Mouse (Mus musculus) liver, embryonic 11.5 days (tissue): ENCODE data around the gene Cyfip1. TPM values are rescaled to one million over a fixed set of nuclear protein-coding genes. Genes with fewer than 3 reads are reported as not detected.

ENCODE experiments used
- ATAC-seq: fragments of 200-750 bp; cut with Nextera tagmentation; replicated peaks from 2 replicates; pipeline ENCODE4 v1.8.0; 2017; ENCODE audit warnings: moderate number of reproducible peaks, mild to moderate bottlenecking, moderate TSS enrichment, moderate library complexity; ENCODE audit not compliant: low FRiP score
- DNase-seq: peaks from one replicate; pipeline ENCODE4 v3.0.0-alpha.2; 2017; ENCODE audit warnings: low spot score
- H3K27ac ChIP-seq: fragments of 300-500 bp; sonication (generic); 2 replicates; pipeline ENCODE4 v1.5.1; 2014; ENCODE audit warnings: mild to moderate bottlenecking, low read depth, low read length, control low read depth
- H3K27me3 ChIP-seq: fragments of 300-500 bp; sonication (generic); replicated peaks from 2 replicates; pipeline ENCODE4 v1.6.1; 2014; ENCODE audit warnings: low read length, mixed read lengths; ENCODE audit not compliant: control insufficient read depth, insufficient read depth
- H3K36me3 ChIP-seq: fragments of 300-500 bp; sonication (generic); 2 replicates; pipeline ENCODE4 v1.6.1; 2014; ENCODE audit warnings: mild to moderate bottlenecking, low read length, moderate library complexity, mixed read lengths; ENCODE audit not compliant: control insufficient read depth, insufficient read depth
- H3K4me1 ChIP-seq: fragments of 300-500 bp; sonication (generic); replicated peaks from 2 replicates; pipeline ENCODE4 v1.6.1; 2014; ENCODE audit warnings: low read length, mixed read lengths; ENCODE audit not compliant: control insufficient read depth, insufficient read depth
- H3K4me2 ChIP-seq: fragments of 300-500 bp; sonication (generic); 2 replicates; pipeline ENCODE4 v1.6.1; 2014; ENCODE audit warnings: mild to moderate bottlenecking, control low read depth, moderate library complexity
- H3K4me3 ChIP-seq: fragments of 300-500 bp; sonication (generic); 2 replicates; pipeline ENCODE4 v1.5.1; 2014; ENCODE audit warnings: low read depth, low read length, control low read depth
- H3K9ac ChIP-seq: fragments of 300-500 bp; sonication (generic); 2 replicates; pipeline ENCODE4 v1.6.1; 2014; ENCODE audit warnings: low read depth, low read length, control low read depth
- H3K9me3 ChIP-seq: fragments of 300-500 bp; sonication (generic); 2 replicates; pipeline ENCODE4 v1.6.1; 2016; ENCODE audit warnings: low read length, inconsistent platforms, mixed read lengths; ENCODE audit not compliant: control insufficient read depth
- WGBS: fragments of 180-500 bp; shearing (Covaris S2); extraction: QIAGEN DNeasy Blood & Tissue Kit; methylation state at CpG from one replicate; pipeline ENCODE4 v1.1.7; 2014; 5-methylcytosine and 5-hydroxymethylcytosine counted together
- polyA plus RNA-seq: library from polyadenylated mRNA; unstranded; fragments of >200 nt; fragmentation: Nextera tagmentation; extraction: Ambion mirVana; gene quantifications from 2 replicates; pipeline ENCODE4 v1.2.1, GENCODE M21; 2014

Gene Cyfip1
- 47.8 and 56.7 TPM in 2 replicates for polyA plus RNA-seq

DNA sequence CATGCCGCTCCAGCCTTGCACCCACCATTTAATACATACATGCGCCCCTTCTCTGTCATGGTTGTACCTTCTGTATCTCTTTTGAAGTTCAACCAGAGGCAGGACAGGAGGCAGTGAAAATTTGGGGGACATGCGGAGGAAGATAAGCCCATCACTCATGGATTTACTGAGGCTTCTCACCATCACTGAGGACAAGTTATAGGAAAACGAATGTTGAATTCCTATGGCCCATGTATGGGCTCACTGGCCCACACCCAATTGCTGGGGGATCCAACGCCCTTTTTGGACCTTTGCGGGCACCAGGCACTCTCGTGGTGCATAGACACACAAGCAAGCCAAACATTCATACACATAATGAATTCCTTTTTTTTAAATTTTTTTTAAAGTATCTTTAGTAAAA, at the start of gene Cyfip1:
Gene Cyfip1, plus strand, starts transcription at position 301 of the 400 bp plus-strand sequence.
- no peaks in the 10 kb centered on the region for H3K4me1 ChIP-seq
- peak within 1 kb of the TSS; percentile 89 for H3K4me3 ChIP-seq
- WGBS, result 60% methylated on average over 7 of the region's 7 CpGs
- no peaks in the 10 kb centered on the region for H3K9me3 ChIP-seq
- H3K36me3 ChIP-seq, result no peaks in the 10 kb centered on the region
- DNase-seq (no peak), ATAC-seq (no peak)
- H3K9ac ChIP-seq, result peak within 1 kb of the TSS; percentile 94
- no peaks in the 10 kb centered on the region for H3K27me3 ChIP-seq
- H3K27ac ChIP-seq, result peak within 1 kb of the TSS; percentile 85
- peak within 1 kb of the TSS; percentile 86 for H3K4me2 ChIP-seq

DNA sequence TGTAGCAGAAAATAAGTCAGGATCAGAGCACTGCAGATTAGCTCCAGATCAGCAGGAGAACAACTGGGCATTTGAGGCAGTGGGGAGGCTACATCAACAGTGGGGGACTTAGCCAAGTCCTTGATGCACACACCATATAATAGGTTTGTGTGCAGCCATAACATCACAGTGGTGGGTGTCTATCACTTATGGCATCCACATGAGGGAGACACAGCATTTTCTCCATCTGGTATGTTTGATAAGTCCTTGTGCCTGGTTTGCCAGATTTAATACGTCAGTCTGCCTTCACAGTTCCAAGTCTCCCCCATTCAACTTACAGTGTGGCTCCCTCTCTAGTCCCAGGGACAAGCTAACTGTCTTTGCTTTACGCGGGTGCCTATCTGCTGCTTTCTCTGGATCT, 49.3 kb upstream of the Cyfip1 start:
- no peak overlapping the region for H3K9ac ChIP-seq
- H3K36me3 ChIP-seq, result peaks cover 13% of the 10 kb centered on the region
- no peak overlapping the region for H3K4me3 ChIP-seq
- no peaks in the 10 kb centered on the region for H3K9me3 ChIP-seq
- ATAC-seq, result no peak
- 83% methylated on average over 3 of the region's 3 CpGs for WGBS
- no peak for DNase-seq
- no peak overlapping the region for H3K4me2 ChIP-seq
- peaks cover 6% of the 10 kb centered on the region for H3K4me1 ChIP-seq
- H3K27me3 ChIP-seq, result no peaks in the 10 kb centered on the region
- no peak overlapping the region for H3K27ac ChIP-seq

DNA sequence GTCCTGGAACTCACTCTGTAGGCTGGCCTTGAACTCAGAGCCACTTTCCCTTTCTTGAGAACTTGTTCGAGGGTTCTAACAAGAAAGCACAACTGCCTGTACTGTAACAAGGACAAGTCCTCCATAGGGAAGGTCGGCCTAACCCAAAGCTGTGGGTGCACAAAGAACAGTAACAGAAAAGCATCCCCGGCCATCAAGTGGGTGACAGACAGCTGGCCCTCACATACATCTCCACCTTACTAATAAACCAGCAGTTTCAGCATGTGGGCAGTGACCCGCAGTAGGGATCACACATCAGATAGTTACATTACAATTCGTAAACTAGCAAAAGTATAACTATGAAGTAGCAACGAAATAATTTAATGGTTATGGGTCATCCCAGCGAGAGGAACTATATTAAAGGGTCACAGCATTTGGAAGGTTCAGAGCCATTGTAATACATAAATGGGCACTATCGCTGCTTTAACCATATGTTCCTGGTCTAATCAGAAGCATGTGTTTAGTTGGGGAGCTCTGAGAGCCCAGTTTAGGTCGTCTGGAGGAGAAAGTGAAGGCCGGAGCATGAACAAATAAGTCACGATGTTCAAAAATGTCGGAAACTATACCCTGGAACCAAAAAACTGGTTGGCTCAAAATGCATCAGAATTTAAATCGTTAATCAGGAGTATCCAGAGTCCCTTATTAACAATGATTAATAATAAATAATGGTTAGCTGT, 48.2 kb upstream of the Cyfip1 start:
- Histone ChIP-seq H3K9ac (peak overlapping the region; percentile 91), H3K9me3 (no peaks in the 10 kb centered on the region), H3K27ac (no peak overlapping the region), H3K4me2 (peak overlapping the region; percentile 70), H3K36me3 (peaks cover 14% of the 10 kb centered on the region), H3K27me3 (no peaks in the 10 kb centered on the region), H3K4me3 (peak overlapping the region; percentile 88), H3K4me1 (peaks cover 6% of the 10 kb centered on the region)
- no peak for DNase-seq
- WGBS, result 40% methylated on average over 13 of the region's 13 CpGs
- ATAC-seq, result 0 out of 2 replicates have a peak, but pooled peaks have one; percentile 1

DNA sequence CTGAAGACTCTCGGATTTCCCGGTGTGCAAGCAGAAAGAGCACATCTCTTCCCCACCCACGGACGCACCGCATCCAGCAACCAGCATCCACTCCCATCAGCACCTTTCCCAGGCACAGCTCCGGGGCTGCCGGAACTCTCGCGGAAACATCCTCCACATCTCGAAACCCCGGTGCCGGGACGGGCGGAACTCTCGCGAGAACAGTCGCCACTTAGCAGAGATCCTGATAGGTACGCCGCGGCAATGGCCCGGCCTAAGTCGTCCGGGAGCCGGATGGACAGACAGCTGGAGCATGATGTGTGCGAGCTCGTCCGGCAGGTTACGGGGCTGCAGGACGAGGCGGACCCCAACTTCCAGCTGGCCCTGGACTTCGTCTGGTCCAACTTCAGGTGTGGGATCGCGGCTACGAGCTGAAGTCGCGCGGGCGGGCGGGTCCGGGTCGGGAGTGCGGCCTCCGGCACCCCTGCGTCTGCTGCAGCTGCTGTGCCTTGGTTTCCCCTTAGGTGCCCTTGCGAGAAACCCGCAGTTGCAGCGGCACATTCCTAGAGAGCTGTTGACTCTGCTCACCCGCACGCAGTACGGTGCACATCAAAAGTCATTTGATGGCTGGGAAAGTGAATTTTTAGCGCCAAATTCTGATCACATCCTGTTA, 47.5 kb upstream of the Cyfip1 start, which contains the start of gene Tubgcp5:
Gene Tubgcp5, plus strand, starts transcription at position 203 of the 652 bp plus-strand sequence.
- Histone ChIP-seq H3K9ac (peak within 1 kb of the TSS; percentile 91), H3K9me3 (no peaks in the 10 kb centered on the region), H3K36me3 (peaks cover 14% of the 10 kb centered on the region), H3K27me3 (no peaks in the 10 kb centered on the region), H3K4me2 (peak within 1 kb of the TSS; percentile 83), H3K4me3 (peak within 1 kb of the TSS; percentile 88), H3K27ac (peak within 1 kb of the TSS; percentile 58), H3K4me1 (peaks cover 6% of the 10 kb centered on the region)
- peak; percentile 95 for DNase-seq
- peak; percentile 98 for ATAC-seq
- WGBS, result under 1% methylated on average over 51 of the region's 51 CpGs

DNA sequence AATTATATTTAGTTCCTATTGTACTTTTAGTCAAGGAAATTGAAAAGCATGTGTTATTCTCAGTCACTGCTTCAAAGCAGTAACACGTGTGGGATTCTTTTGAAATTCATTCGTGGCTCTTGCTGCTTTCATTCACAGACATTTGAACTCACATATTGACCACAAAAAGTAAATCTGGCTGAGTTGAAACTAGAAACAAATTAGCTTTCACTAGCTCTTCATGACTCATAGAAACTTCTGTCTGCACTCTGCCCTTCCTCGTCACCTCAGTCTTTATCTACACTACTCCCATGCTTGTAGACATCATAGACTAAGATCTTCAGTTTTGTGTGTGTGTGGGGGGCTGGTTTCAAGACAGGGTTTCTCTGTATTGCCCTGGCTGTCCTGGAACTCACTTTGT, 41.6 kb upstream of the Cyfip1 start:
- Histone ChIP-seq H3K9me3 (no peaks in the 10 kb centered on the region), H3K4me2 (no peak overlapping the region), H3K4me1 (peaks cover 2% of the 10 kb centered on the region), H3K27me3 (no peaks in the 10 kb centered on the region), H3K36me3 (peaks cover 39% of the 10 kb centered on the region), H3K9ac (no peak overlapping the region), H3K27ac (no peak overlapping the region), H3K4me3 (no peak overlapping the region)
- DNase-seq, result no peak
- 89% methylated on average over 3 of the region's 3 CpGs for WGBS
- ATAC-seq, result no peak

DNA sequence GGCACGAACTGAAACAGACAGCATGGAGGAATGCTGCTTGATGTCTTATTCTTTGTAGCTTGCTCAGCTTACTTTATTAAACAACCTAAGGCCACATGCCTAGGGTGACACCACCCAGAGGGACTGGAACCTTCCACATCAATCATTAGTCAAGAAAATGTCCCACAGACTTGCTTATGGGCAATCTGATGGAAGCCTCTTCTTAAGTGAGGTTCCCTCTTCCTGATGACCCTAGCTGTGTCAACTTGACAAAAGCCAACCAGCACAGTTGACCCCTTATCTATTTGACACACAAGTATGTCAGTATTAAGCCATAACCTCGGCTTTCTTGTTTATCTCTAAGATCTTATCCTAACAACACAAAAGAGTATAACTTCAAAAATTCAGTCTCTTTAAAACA, 31.6 kb upstream of the Cyfip1 start:
- Histone ChIP-seq H3K27me3 (no peaks in the 10 kb centered on the region), H3K36me3 (peaks cover 40% of the 10 kb centered on the region)
- 74% methylated on average over 2 of the region's 2 CpGs for WGBS

DNA sequence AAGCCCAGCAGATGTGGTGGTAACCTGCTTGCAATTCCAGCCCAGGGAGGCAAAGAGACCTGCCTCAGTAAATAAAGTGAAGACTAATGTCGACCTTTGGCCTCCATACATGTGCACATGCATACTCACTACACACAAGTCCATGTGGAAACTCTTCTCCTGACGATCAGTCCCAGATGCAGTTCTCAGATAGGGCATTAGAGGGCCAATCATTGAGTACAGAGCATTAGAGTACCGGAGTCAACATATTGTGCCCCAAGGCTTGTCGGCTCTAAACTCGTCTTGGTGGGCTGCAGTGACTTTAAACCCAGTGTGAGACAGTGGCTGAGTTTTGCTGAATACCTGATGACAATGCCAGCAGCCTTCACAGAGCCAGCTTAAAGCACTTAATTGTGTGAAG, 17.1 kb upstream of the Cyfip1 start:
- Histone ChIP-seq H3K27ac (no peak overlapping the region), H3K4me1 (no peaks in the 10 kb centered on the region), H3K9ac (no peak overlapping the region), H3K4me2 (no peak overlapping the region), H3K9me3 (no peaks in the 10 kb centered on the region), H3K36me3 (peaks cover 36% of the 10 kb centered on the region), H3K4me3 (no peak overlapping the region), H3K27me3 (no peaks in the 10 kb centered on the region)
- no peak for DNase-seq
- WGBS, result 86% methylated on average over 5 of the region's 5 CpGs
- no peak for ATAC-seq

More for the DNA sequence above, 31.6 kb upstream of the Cyfip1 start:
- H3K9me3 ChIP-seq, result no peaks in the 10 kb centered on the region
- no peak overlapping the region for H3K9ac ChIP-seq
- ATAC-seq (no peak; the same call in 1 of the 2 replicates), DNase-seq (no peak)
- H3K4me3 ChIP-seq, result no peak overlapping the region
- no peaks in the 10 kb centered on the region for H3K4me1 ChIP-seq
- no peak overlapping the region for H3K4me2 ChIP-seq
- H3K27ac ChIP-seq, result no peak overlapping the region

DNA sequence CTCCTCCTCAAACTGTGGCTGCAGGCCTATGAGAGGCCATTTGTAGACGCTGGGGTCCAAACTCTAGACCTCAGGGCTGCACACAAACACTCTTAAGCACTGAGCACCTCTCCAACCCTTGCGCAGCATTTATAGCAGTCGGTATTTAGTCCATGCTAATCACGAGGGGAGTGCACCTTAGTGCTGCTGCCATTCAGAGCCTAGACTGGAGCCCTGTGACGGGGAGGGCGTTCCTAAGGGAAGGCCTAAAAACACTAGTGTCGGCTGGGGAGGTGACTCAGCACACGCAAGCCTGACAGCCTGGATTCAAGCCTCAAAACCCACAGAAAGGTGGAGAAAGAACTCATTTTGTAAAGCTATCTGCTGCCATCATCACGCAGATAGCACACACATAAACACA, 14.0 kb upstream of the Cyfip1 start:
- no peak overlapping the region for H3K27ac ChIP-seq
- H3K9me3 ChIP-seq, result no peaks in the 10 kb centered on the region
- H3K4me1 ChIP-seq, result no peaks in the 10 kb centered on the region
- no peak overlapping the region for H3K9ac ChIP-seq
- no peak for DNase-seq
- no peaks in the 10 kb centered on the region for H3K27me3 ChIP-seq
- WGBS, result 84% methylated on average over 9 of the region's 9 CpGs
- no peak overlapping the region for H3K4me2 ChIP-seq
- H3K4me3 ChIP-seq, result no peak overlapping the region
- peaks cover 27% of the 10 kb centered on the region for H3K36me3 ChIP-seq
- no peak for ATAC-seq
